Mouse (Mus musculus): ENCODE results near the gene Sgsm3. TPM values are rescaled to one million over a fixed set of nuclear protein-coding genes. Genes with fewer than 3 reads are reported as not detected.

Gene Sgsm3
- total RNA-seq, 2 experiments from 2014 or later, result 11.0 to 12.5 TPM

- no peak for DNase-seq
Measured at GRCm38 (mm10) chr15:80979611-80980010, 2.0 kb downstream of the Sgsm3 start.

GRCm38 (mm10) chr15:80981176-80981575 is 3.6 kb downstream of the Sgsm3 start:
- DNase-seq, result no peak

- no peak for DNase-seq
Measured at GRCm38 (mm10) chr15:80983264-80983663, 5.7 kb downstream of the Sgsm3 start.

GRCm38 (mm10) chr15:80988331-80988730 is 10.8 kb downstream of the Sgsm3 start:
- no peak for DNase-seq

GRCm38 (mm10) chr15:80989712-80990111 is 12.1 kb downstream of the Sgsm3 start:
- DNase-seq, result no peak

GRCm38 (mm10) chr15:80994959-80995358 is 17.4 kb downstream of the Sgsm3 start:
- no peak for DNase-seq

- DNase-seq, result no peak
Measured at GRCm38 (mm10) chr15:80996090-80996835, 18.7 kb downstream of the Sgsm3 start.

GRCm38 (mm10) chr15:80997077-80997476 is 19.5 kb downstream of the Sgsm3 start:
- DNase-seq, result no peak

GRCm38 (mm10) chr15:81000419-81001138 is 23.0 kb downstream of the Sgsm3 start:
- no peak for DNase-seq

- DNase-seq, result no peak
Measured at GRCm38 (mm10) chr15:81006127-81006735, 28.7 kb downstream of the Sgsm3 start.

GRCm38 (mm10) chr15:81007339-81007738 is 29.8 kb downstream of the Sgsm3 start:
- DNase-seq, result no peak

GRCm38 (mm10) chr15:81007905-81008304 is 30.3 kb downstream of the Sgsm3 start:
- DNase-seq, result no peak

GRCm38 (mm10) chr15:81008689-81009123 is 31.1 kb downstream of the Sgsm3 start:
- DNase-seq, result no peak

GRCm38 (mm10) chr15:81010114-81010513 is 32.5 kb downstream of the Sgsm3 start:
- no peak for DNase-seq

- DNase-seq, result peak; percentile 4
Measured at GRCm38 (mm10) chr15:81011523-81011922, 34.0 kb downstream of the Sgsm3 start.

GRCm38 (mm10) chr15:81012359-81012758 is 34.8 kb downstream of the Sgsm3 start:
- DNase-seq, result peak; percentile 3

GRCm38 (mm10) chr15:81013186-81013585 is 35.6 kb downstream of the Sgsm3 start:
- DNase-seq, result peak; percentile 4

GRCm38 (mm10) chr15:81015068-81015744 is 37.6 kb downstream of the Sgsm3 start:
- DNase-seq, result peak; percentile 15

- peak; percentile 13 for DNase-seq
Measured at GRCm38 (mm10) chr15:81016488-81016887, 38.9 kb downstream of the Sgsm3 start.

GRCm38 (mm10) chr15:81017308-81017707 is 39.7 kb downstream of the Sgsm3 start:
- no peak for DNase-seq

GRCm38 (mm10) chr15:81021377-81021776 is 43.8 kb downstream of the Sgsm3 start:
- no peak for DNase-seq

- DNase-seq, result no peak
Measured at GRCm38 (mm10) chr15:81022437-81022836, 44.9 kb downstream of the Sgsm3 start.
